Mouse (Mus musculus): ENCODE measurements around the gene Sct. TPM values are rescaled to one million over a fixed set of nuclear protein-coding genes. Genes with fewer than 3 reads are reported as not detected.

The Sct gene
- polyA plus RNA-seq, 1 experiment from 2014 or later, result 1.3 TPM

DNA sequence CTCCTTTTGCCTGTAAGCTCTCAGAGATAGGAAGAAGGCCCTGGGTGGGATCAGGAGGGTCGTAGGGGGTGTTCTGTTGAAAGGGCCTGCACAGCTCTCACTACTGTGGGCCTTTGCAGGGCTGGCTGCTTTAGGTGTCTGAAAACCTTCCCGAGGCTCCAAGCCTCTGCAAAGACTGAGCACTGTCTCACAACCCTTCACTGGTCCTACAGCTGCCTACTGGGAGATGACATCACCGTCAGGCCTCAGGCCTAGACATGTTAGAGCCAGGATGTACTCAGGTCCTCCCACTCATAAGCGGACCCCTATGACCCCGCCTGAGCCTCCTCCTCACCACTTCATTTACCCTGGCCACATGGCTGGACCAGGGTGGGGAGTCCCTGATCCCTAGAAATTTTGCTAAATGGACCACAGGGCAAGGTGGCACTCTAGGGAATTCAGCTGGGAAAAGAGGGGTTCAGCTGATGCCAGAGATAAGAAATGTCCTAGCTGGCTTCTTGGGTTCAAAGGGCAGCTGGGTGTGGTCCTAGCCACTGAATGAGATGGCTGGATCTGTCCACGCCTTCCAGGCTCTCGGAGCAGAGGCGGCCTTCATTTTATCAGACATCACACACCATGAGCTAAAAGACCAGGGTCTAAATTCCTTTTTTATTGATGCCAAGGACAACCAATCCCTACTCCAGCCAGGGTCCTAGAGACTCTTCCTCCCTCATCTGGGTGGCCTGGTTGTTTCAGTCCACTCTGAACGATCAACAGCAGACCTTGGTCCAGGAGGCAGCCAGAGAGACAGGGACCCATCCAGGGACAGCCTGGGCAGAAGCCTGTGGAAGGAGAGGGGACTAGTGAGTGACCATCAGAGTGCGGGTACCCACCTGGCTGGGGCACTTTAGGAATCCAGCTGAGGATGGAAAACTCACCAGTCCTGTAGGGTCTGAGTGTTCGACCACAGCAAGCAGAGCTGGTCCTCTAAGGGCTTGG, 943 bp downstream of the Sct start:
- Histone ChIP-seq H3K4me3 (ENCODE audit: low read depth, low read length) (no peak overlapping the region), H3K9ac (replicated peaks; ENCODE audit: low read depth) (no peak overlapping the region), H3K4me2 (replicated peaks; ENCODE audit: low read depth, low read length) (no peak overlapping the region), H3K27me3 (replicated peaks; ENCODE audit: insufficient read depth, low read length) (0 out of 2 replicates have a peak, but pooled peaks cover 5% of the 10 kb centered on the region), H3K9me3 (ENCODE audit: low read length) (no peaks in the 10 kb centered on the region), H3K36me3 (ENCODE audit: insufficient read depth, low read length) (no peaks in the 10 kb centered on the region), H3K27ac (ENCODE audit: low read length) (no peak overlapping the region), H3K4me1 (ENCODE audit: insufficient read depth, low read depth, low read length) (peaks cover 6% of the 10 kb centered on the region; the same call in 1 of the 2 replicates)
- ATAC-seq, result no peak; the same call in 1 of the 2 replicates
- 91% methylated on average over 11 of the region's 11 CpGs for WGBS
- TF ChIP-seq EP300 (IDR thresholded peaks at IDR 0.05) (no peak), CTCF (IDR thresholded peaks at IDR 0.05) (no peak)
- DNase-seq (ENCODE audit: low spot score), result no peak

DNA sequence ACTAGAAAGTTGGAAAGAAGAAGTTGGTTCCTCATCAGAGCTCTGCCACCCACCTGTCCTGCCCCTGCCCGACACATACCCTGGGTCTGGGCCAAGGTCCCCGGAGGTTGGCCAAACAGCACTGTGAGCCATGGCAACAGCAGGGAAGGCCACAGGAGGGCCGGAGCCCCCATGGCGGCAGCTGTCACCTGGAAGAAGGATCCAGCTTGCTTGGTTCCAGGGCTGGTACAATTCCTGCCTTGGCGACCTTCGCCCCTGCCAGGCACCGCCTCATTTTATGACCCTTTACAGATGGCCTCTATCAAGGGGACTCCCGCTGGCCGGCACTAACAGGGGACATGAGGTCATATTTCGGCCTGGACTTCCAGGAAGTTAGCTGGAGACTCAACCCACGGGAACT, 2.4 kb downstream of the Sct start, which contains the start of gene Cdhr5:
Gene Cdhr5, minus strand, starts transcription at position 241 of the 400 bp plus-strand sequence.
- no peak within 1 kb of the TSS for H3K27ac ChIP-seq (ENCODE audit: low read length)
- H3K4me3 ChIP-seq (ENCODE audit: low read depth, low read length), result no peak within 1 kb of the TSS
- H3K36me3 ChIP-seq (ENCODE audit: insufficient read depth, low read length), result no peaks in the 10 kb centered on the region
- H3K4me1 ChIP-seq (ENCODE audit: insufficient read depth, low read depth, low read length), result peaks cover 6% of the 10 kb centered on the region; the same call in 1 of the 2 replicates
- H3K9ac ChIP-seq (replicated peaks; ENCODE audit: low read depth), result no peak within 1 kb of the TSS
- H3K4me2 ChIP-seq (replicated peaks; ENCODE audit: low read depth, low read length), result no peak within 1 kb of the TSS
- WGBS, result 66% methylated on average over 11 of the region's 11 CpGs
- H3K27me3 ChIP-seq (replicated peaks; ENCODE audit: insufficient read depth, low read length), result 0 out of 2 replicates have a peak, but pooled peaks cover 5% of the 10 kb centered on the region
- H3K9me3 ChIP-seq (ENCODE audit: low read length), result no peaks in the 10 kb centered on the region
- no peak for DNase-seq (ENCODE audit: low spot score)
- ATAC-seq, result no peak
- TF ChIP-seq EP300 (IDR thresholded peaks at IDR 0.05), result no peak
- no peak for TF ChIP-seq CTCF (IDR thresholded peaks at IDR 0.05)

DNA sequence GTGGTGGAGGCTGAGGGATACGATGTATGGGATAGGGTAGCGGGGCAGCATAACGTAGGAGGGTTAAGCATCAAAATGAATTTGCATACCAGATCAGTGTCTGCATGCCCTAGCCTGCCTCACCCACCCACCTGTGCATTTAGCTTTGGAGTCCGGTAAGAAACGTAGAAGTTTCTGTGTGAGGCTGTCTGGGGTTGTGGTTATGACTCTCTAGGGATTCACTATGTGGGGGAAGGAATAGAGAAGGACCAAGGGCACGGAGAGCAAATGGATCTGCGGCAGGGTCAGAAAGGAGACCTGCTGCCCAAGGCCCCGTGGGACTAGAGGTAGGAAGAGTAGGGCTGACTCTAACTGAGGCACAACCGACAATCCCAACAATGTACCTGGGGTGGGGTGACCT, 3.6 kb downstream of the Sct start:
- Histone ChIP-seq H3K9me3 (ENCODE audit: low read length) (no peaks in the 10 kb centered on the region), H3K27me3 (replicated peaks; ENCODE audit: insufficient read depth, low read length) (0 out of 2 replicates have a peak, but pooled peaks cover 5% of the 10 kb centered on the region), H3K36me3 (ENCODE audit: insufficient read depth, low read length) (no peaks in the 10 kb centered on the region), H3K9ac (replicated peaks; ENCODE audit: low read depth) (no peak overlapping the region), H3K4me2 (replicated peaks; ENCODE audit: low read depth, low read length) (no peak overlapping the region), H3K27ac (ENCODE audit: low read length) (no peak overlapping the region), H3K4me1 (ENCODE audit: insufficient read depth, low read depth, low read length) (peaks cover 6% of the 10 kb centered on the region; the same call in 1 of the 2 replicates), H3K4me3 (ENCODE audit: low read depth, low read length) (no peak overlapping the region)
- 82% methylated on average over 9 of the region's 9 CpGs for WGBS
- TF ChIP-seq CTCF (IDR thresholded peaks at IDR 0.05) (no peak), EP300 (IDR thresholded peaks at IDR 0.05) (no peak)
- DNase-seq (ENCODE audit: low spot score) (no peak), ATAC-seq (no peak)

DNA sequence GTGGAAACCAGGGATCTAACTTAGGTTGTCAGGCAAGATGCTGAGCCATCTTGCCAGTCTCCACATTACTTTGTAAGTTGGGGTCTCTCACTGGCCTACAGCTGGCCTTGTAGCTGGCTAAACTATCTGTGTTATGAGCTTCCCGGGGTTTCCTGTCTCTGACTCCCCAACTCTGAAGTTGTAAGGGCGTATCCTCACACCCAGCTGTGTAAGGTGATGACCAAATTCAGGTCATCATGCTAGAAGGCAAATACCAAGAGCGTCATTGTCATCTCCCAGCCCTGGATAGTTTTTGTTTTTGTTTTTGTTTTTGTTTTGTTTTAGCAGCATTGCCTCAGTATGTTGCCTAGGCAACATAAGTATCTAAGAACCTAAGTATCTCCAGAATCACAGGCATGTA, 8.3 kb downstream of the Sct start:
- DNase-seq (ENCODE audit: low spot score), result no peak

DNA sequence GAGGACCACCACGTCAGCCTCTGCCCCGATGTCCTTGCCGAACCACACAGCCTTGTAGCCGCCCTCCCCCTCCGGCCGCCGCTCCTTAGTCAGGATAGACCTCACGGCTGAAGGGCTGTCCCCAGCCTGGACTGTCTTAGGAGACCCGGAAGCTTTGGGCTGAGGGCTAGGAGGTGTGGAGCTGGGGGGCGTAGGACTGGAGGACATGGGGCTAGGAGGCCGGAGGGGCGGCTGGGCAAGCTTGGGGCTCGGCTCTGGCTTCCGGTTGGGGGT, 9.7 kb downstream of the Sct start:
- Histone ChIP-seq H3K27ac (ENCODE audit: low read length) (no peak overlapping the region), H3K9ac (replicated peaks; ENCODE audit: low read depth) (no peak overlapping the region), H3K9me3 (ENCODE audit: low read length) (no peaks in the 10 kb centered on the region), H3K4me2 (replicated peaks; ENCODE audit: low read depth, low read length) (peak overlapping the region; percentile 41), H3K36me3 (ENCODE audit: insufficient read depth, low read length) (no peaks in the 10 kb centered on the region), H3K4me1 (ENCODE audit: insufficient read depth, low read depth, low read length) (peaks cover 9% of the 10 kb centered on the region; the same call in 1 of the 2 replicates), H3K4me3 (ENCODE audit: low read depth, low read length) (peak overlapping the region; percentile 8; the same call in 1 of the 2 replicates), H3K27me3 (replicated peaks; ENCODE audit: insufficient read depth, low read length) (no peaks in the 10 kb centered on the region)
- WGBS, result 62% methylated on average over 11 of the region's 14 CpGs
- no peak for DNase-seq (ENCODE audit: low spot score)
- no peak for ATAC-seq
- TF ChIP-seq EP300 (IDR thresholded peaks at IDR 0.05) (no peak), CTCF (IDR thresholded peaks at IDR 0.05) (no peak)

More for the DNA sequence above, 8.3 kb downstream of the Sct start:
- no peak for ATAC-seq
- Histone ChIP-seq H3K4me1 (ENCODE audit: insufficient read depth, low read depth, low read length) (peaks cover under 1% of the 10 kb centered on the region; the same call in 1 of the 2 replicates), H3K9ac (replicated peaks; ENCODE audit: low read depth) (no peak overlapping the region), H3K4me3 (ENCODE audit: low read depth, low read length) (no peak overlapping the region), H3K9me3 (ENCODE audit: low read length) (no peaks in the 10 kb centered on the region), H3K27ac (ENCODE audit: low read length) (no peak overlapping the region), H3K4me2 (replicated peaks; ENCODE audit: low read depth, low read length) (no peak overlapping the region), H3K27me3 (replicated peaks; ENCODE audit: insufficient read depth, low read length) (no peaks in the 10 kb centered on the region), H3K36me3 (ENCODE audit: insufficient read depth, low read length) (no peaks in the 10 kb centered on the region)
- TF ChIP-seq EP300 (IDR thresholded peaks at IDR 0.05) (no peak), CTCF (IDR thresholded peaks at IDR 0.05) (no peak)
- WGBS, result 77% methylated on average over 3 of the region's 3 CpGs

DNA sequence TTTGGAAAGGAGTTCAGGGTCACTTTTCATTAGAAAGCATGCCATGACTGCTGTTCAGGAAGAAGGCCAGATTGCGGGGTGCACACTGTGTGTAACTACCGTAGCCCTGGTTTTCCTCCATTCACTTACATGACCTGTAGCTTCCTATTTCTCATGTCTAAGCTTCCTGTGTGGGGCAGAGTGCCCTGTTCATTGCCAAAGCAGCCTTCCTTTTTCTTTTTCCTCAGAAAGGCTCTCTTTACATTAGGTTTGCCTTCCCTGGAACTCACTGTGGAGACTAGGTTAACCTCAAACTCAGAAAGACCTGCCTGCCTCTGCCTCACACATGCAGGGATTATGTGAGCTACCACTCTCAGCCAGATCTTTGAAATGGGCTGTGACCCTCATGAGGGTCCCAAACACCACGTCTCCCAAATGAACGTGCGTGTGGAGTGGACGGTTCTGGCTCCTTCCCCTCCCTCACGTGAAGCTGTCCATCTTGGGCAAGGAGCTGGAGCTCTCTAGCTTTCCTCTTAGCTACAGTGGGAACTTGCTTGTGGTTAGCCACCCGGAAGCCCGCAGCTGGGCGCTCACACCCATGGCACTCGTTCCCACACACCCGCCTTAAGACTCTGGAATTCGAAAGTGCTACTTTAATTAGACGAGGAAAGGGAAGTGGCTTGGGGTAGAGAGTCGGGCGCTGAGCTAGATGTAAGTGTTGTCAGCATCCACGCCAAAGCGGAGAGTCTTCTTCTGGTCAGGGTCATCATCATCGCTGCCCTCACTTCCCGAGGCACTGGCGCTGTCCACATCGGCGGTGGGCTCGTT, 10.3 kb downstream of the Sct start:
- peak; percentile 17 for ATAC-seq
- Histone ChIP-seq H3K4me2 (replicated peaks; ENCODE audit: low read depth, low read length) (peak overlapping the region; percentile 41), H3K27ac (ENCODE audit: low read length) (no peak overlapping the region), H3K9ac (replicated peaks; ENCODE audit: low read depth) (no peak overlapping the region), H3K36me3 (ENCODE audit: insufficient read depth, low read length) (no peaks in the 10 kb centered on the region), H3K27me3 (replicated peaks; ENCODE audit: insufficient read depth, low read length) (no peaks in the 10 kb centered on the region), H3K4me1 (ENCODE audit: insufficient read depth, low read depth, low read length) (peaks cover 9% of the 10 kb centered on the region; the same call in 1 of the 2 replicates), H3K9me3 (ENCODE audit: low read length) (no peaks in the 10 kb centered on the region), H3K4me3 (ENCODE audit: low read depth, low read length) (peak overlapping the region; percentile 8; the same call in 1 of the 2 replicates)
- 56% methylated on average over 24 of the region's 24 CpGs for WGBS
- peak; percentile 74 for DNase-seq (ENCODE audit: low spot score)
- no peak for TF ChIP-seq CTCF (IDR thresholded peaks at IDR 0.05)
- no peak for TF ChIP-seq EP300 (IDR thresholded peaks at IDR 0.05)
